Mouse (Mus musculus): ENCODE data around the gene Mttp. TPM values are rescaled to one million over a fixed set of nuclear protein-coding genes. Genes with fewer than 3 reads are reported as not detected.

Mttp gene
- total RNA-seq, 1 experiment from 2014 or later = 2.5 TPM

- ATAC-seq (replicated peaks; ENCODE audit: insufficient number of reproducible peaks, low FRiP score, low TSS enrichment, poor library complexity, severe bottlenecking) = no peak
These were observed 79.8 kb downstream of the Mttp start, which contains the start of gene 1110002E22Rik for GRCm38 (mm10) chr3:138064732-138065645. Gene 1110002E22Rik, plus strand, starts transcription at chr3:138065052.

- ATAC-seq (replicated peaks; ENCODE audit: insufficient number of reproducible peaks, low FRiP score, low TSS enrichment, poor library complexity, severe bottlenecking) = no peak
These were observed 80.9 kb downstream of the Mttp start for GRCm38 (mm10) chr3:138063731-138064329.

GRCm38 (mm10) chr3:138062673-138063072 lies 82.1 kb downstream of the Mttp start:
- no peak for ATAC-seq (replicated peaks; ENCODE audit: insufficient number of reproducible peaks, low FRiP score, low TSS enrichment, poor library complexity, severe bottlenecking)

- no peak for ATAC-seq (replicated peaks; ENCODE audit: insufficient number of reproducible peaks, low FRiP score, low TSS enrichment, poor library complexity, severe bottlenecking)
These were observed 83.4 kb downstream of the Mttp start for GRCm38 (mm10) chr3:138061205-138061911.

- ATAC-seq (replicated peaks; ENCODE audit: insufficient number of reproducible peaks, low FRiP score, low TSS enrichment, poor library complexity, severe bottlenecking) = no peak
These were observed 84.3 kb downstream of the Mttp start for GRCm38 (mm10) chr3:138060429-138060828.

GRCm38 (mm10) chr3:138058226-138058625 lies 86.5 kb downstream of the Mttp start:
- ATAC-seq (replicated peaks; ENCODE audit: insufficient number of reproducible peaks, low FRiP score, low TSS enrichment, poor library complexity, severe bottlenecking) = no peak

- no peak for ATAC-seq (replicated peaks; ENCODE audit: insufficient number of reproducible peaks, low FRiP score, low TSS enrichment, poor library complexity, severe bottlenecking)
These were observed 87.8 kb downstream of the Mttp start for GRCm38 (mm10) chr3:138056976-138057375.

- ATAC-seq (replicated peaks; ENCODE audit: insufficient number of reproducible peaks, low FRiP score, low TSS enrichment, poor library complexity, severe bottlenecking) = no peak
These were observed 90.8 kb downstream of the Mttp start for GRCm38 (mm10) chr3:138053969-138054368.

- no peak for ATAC-seq (replicated peaks; ENCODE audit: insufficient number of reproducible peaks, low FRiP score, low TSS enrichment, poor library complexity, severe bottlenecking)
These were observed 93.3 kb downstream of the Mttp start for GRCm38 (mm10) chr3:138051431-138051830.

GRCm38 (mm10) chr3:138050772-138051171 lies 94.0 kb downstream of the Mttp start:
- no peak for ATAC-seq (replicated peaks; ENCODE audit: insufficient number of reproducible peaks, low FRiP score, low TSS enrichment, poor library complexity, severe bottlenecking)

- ATAC-seq (replicated peaks; ENCODE audit: insufficient number of reproducible peaks, low FRiP score, low TSS enrichment, poor library complexity, severe bottlenecking) = no peak
These were observed 95.2 kb downstream of the Mttp start for GRCm38 (mm10) chr3:138049555-138049954.

- no peak for ATAC-seq (replicated peaks; ENCODE audit: insufficient number of reproducible peaks, low FRiP score, low TSS enrichment, poor library complexity, severe bottlenecking)
These were observed 101.5 kb downstream of the Mttp start for GRCm38 (mm10) chr3:138043316-138043715.

- no peak for ATAC-seq (replicated peaks; ENCODE audit: insufficient number of reproducible peaks, low FRiP score, low TSS enrichment, poor library complexity, severe bottlenecking)
These were observed 103.0 kb downstream of the Mttp start for GRCm38 (mm10) chr3:138041591-138042301.

- ATAC-seq (replicated peaks; ENCODE audit: insufficient number of reproducible peaks, low FRiP score, low TSS enrichment, poor library complexity, severe bottlenecking) = no peak
These were observed 103.8 kb downstream of the Mttp start for GRCm38 (mm10) chr3:138040938-138041337.

Other genes starting within 250 kb of the Mttp start
- gene Lamtor3, start 226.5 kb downstream of the Mttp start, total RNA-seq (2017) = 96.2 to 100 TPM (median 98.7 TPM) in 3 replicates
- gene Dapp1, start 163.4 kb downstream of the Mttp start, total RNA-seq (2017) = 99.7 to 113 TPM (median 103 TPM) in 3 replicates
- not detected in 3 replicates for gene 1110002E22Rik, start 79.9 kb downstream of the Mttp start, total RNA-seq (2017)
- gene Gm5105, start 77.6 kb downstream of the Mttp start, total RNA-seq (2017) = 0.57 TPM in 1 of 3 replicates, not detected in the others
- gene Trmt10a, start 1.5 kb downstream of the Mttp start, total RNA-seq (2017) = 4.0 to 6.2 TPM (median 4.1 TPM) in 3 replicates
- gene 4930579F01Rik, start 48.9 kb upstream of the Mttp start, total RNA-seq (2017) = not detected in 3 replicates
- gene Adh7, start 72.8 kb upstream of the Mttp start, total RNA-seq (2017) = not detected in 3 replicates
- gene Adh1, start 116.0 kb upstream of the Mttp start, total RNA-seq (2017) = not detected in 3 replicates
- not detected in 3 replicates for gene Adh6a, start 168.3 kb upstream of the Mttp start, total RNA-seq (2017)
- gene Adh6b, start 196.8 kb upstream of the Mttp start, total RNA-seq (2017) = not detected in 3 replicates

All from monocyte, adult 5-6 weeks (primary cell).